Comparison of ENCODE assay signal across 9 mouse cellular contexts in the genomic region with DNA sequence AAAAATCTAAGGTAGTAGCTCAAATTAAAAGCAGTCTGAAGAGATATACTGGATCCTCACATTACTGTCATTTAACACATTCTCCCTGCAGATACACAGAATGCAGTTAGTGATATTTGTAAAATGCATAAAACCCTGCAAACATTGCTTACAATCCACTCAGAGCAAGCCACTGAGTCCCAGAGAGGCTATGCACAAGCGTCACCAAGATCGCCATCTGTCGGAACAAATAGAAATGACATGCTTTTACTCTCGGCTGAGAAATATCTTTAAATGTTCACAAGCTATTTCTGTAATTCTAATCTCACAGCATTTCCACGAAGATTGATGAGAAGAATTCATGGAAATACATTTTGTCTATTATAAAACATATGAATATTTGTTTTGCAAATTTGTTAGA.
DNase-seq lines count a peak whose midpoint lies in the region; ATAC-seq and TF ChIP-seq lines count a peak whose summit lies in the region.
"Had no signal": no experiment of that assay in that cellular context is flagged by ENCODE, and none has a peak within 500 bp of the region (broad histone marks: within the 10 kb centered on the region; RNA-seq: fewer than 3 reads in every experiment).

No protein-coding gene starts in this region.

- intact Hi-C loops in left cerebral cortex, adult 2 months (cut with DNase I), result no loop called here

- ATAC-seq in forebrain, embryonic 13.5 days, result 0 out of 2 replicates have a peak, but pooled peaks have one; percentile 58
- no peak for ATAC-seq in forebrain, embryonic 11.5 days (replicated peaks; ENCODE audit: low FRiP score)
- ATAC-seq in activated CD4-positive, CD25-positive, alpha-beta regulatory T cell, adult 4 months, result no peak

- peak; percentile 50 for TF ChIP-seq CTCF in left cerebral cortex, adult 2 months (IDR thresholded peaks at IDR 0.05)

- 29% methylated on average over 5 of the region's 5 CpGs for WGBS in forebrain, embryonic 13.5 days
- 37% methylated on average over 5 of the region's 5 CpGs for WGBS in forebrain, embryonic 11.5 days

- no peak overlapping the region for H3K27ac ChIP-seq in forebrain, embryonic 13.5 days
- no peak overlapping the region for H3K27ac ChIP-seq in forebrain, embryonic 11.5 days (ENCODE audit: low read depth, low read length)
- no peak overlapping the region for H3K27ac ChIP-seq in left cerebral cortex, adult 2 months
- H3K27ac ChIP-seq: hindbrain, embryonic 15.5 days had no signal

- no peaks in the 10 kb centered on the region for H3K36me3 ChIP-seq in forebrain, embryonic 13.5 days (ENCODE audit: poor library complexity, severe bottlenecking)
- no peaks in the 10 kb centered on the region for H3K36me3 ChIP-seq in forebrain, embryonic 11.5 days (ENCODE audit: control insufficient read depth, insufficient read depth, low read length)
- H3K36me3 ChIP-seq: hindbrain, embryonic 15.5 days had no signal

- no peak overlapping the region for H3K4me3 ChIP-seq in forebrain, embryonic 13.5 days
- H3K4me3 ChIP-seq in forebrain, embryonic 11.5 days (ENCODE audit: low read depth, low read length), result no peak overlapping the region
- no peak overlapping the region for H3K4me3 ChIP-seq in left cerebral cortex, adult 2 months
- H3K4me3 ChIP-seq: hindbrain, embryonic 15.5 days had no signal

- no peaks in the 10 kb centered on the region for H3K9me3 ChIP-seq in forebrain, embryonic 13.5 days (replicated peaks)
- no peaks in the 10 kb centered on the region for H3K9me3 ChIP-seq in forebrain, embryonic 11.5 days (ENCODE audit: control insufficient read depth, low read length)
- H3K9me3 ChIP-seq: hindbrain, embryonic 15.5 days had no signal

- no peaks in the 10 kb centered on the region for H3K4me1 ChIP-seq in forebrain, embryonic 13.5 days
- H3K4me1 ChIP-seq in forebrain, embryonic 11.5 days (replicated peaks; ENCODE audit: control insufficient read depth, insufficient read depth, low read length), result no peaks in the 10 kb centered on the region
- H3K4me1 ChIP-seq: hindbrain, embryonic 15.5 days had no signal

- no peak overlapping the region for H3K9ac ChIP-seq in forebrain, embryonic 13.5 days
- H3K9ac ChIP-seq in forebrain, embryonic 11.5 days (ENCODE audit: low read length), result no peak overlapping the region
- H3K9ac ChIP-seq: hindbrain, embryonic 15.5 days had no signal

- no peak overlapping the region for H3K4me2 ChIP-seq in forebrain, embryonic 13.5 days
- no peak overlapping the region for H3K4me2 ChIP-seq in forebrain, embryonic 11.5 days (ENCODE audit: low read depth, low read length, severe bottlenecking)
- H3K4me2 ChIP-seq: hindbrain, embryonic 15.5 days had no signal

- DNase-seq in forebrain, embryonic 11.5 days (ENCODE audit: low spot score), result no peak
- no peak for DNase-seq in left cerebral cortex, adult 2 months (ENCODE audit: extremely low spot score in 1 of 2, low spot score in 2 of 2)
- no peak for DNase-seq in left cerebral cortex, adult 8-10 months (ENCODE audit: low spot score in 2 of 2)
- peak; percentile 38 for DNase-seq in A20 (ENCODE audit: low read depth, low spot score)
- peak; percentile 52 for DNase-seq in embryo, embryonic 10.5 days (ENCODE audit: low spot score)
- DNase-seq in spleen, postnatal 36 days (ENCODE audit: low spot score in 2 of 2), result no peak

- no peaks in the 10 kb centered on the region for H3K27me3 ChIP-seq in forebrain, embryonic 13.5 days
- no peaks in the 10 kb centered on the region for H3K27me3 ChIP-seq in forebrain, embryonic 11.5 days (ENCODE audit: control insufficient read depth, insufficient read depth, low read length)
- H3K27me3 ChIP-seq: hindbrain, embryonic 15.5 days had no signal

Comparison
In these comparisons a context has a peak if more than half of its experiments do, and no peak if none do; other contexts are left out.
1. DNase-seq: peak in A20 (single experiment) and embryo, embryonic 10.5 days (single experiment); none in forebrain, embryonic 11.5 days (single experiment), left cerebral cortex, adult 2 months (0 of 2), left cerebral cortex, adult 8-10 months (0 of 2) and spleen, postnatal 36 days (0 of 2).